Mouse (Mus musculus): ENCODE results near the gene Npdc1. TPM values are rescaled to one million over a fixed set of nuclear protein-coding genes. Genes with fewer than 3 reads are reported as not detected.
A peak's percentile ranks its signal among the peaks of the same experiment; 100 is the strongest.
"Not testable (repeated sequence)": the region's sequence is repeated elsewhere in the genome, so short reads cannot be mapped to it uniquely, and the experiment has no call there.

Gene Npdc1
- total RNA-seq, 2 experiments from 2014 or later = not detected

DNA sequence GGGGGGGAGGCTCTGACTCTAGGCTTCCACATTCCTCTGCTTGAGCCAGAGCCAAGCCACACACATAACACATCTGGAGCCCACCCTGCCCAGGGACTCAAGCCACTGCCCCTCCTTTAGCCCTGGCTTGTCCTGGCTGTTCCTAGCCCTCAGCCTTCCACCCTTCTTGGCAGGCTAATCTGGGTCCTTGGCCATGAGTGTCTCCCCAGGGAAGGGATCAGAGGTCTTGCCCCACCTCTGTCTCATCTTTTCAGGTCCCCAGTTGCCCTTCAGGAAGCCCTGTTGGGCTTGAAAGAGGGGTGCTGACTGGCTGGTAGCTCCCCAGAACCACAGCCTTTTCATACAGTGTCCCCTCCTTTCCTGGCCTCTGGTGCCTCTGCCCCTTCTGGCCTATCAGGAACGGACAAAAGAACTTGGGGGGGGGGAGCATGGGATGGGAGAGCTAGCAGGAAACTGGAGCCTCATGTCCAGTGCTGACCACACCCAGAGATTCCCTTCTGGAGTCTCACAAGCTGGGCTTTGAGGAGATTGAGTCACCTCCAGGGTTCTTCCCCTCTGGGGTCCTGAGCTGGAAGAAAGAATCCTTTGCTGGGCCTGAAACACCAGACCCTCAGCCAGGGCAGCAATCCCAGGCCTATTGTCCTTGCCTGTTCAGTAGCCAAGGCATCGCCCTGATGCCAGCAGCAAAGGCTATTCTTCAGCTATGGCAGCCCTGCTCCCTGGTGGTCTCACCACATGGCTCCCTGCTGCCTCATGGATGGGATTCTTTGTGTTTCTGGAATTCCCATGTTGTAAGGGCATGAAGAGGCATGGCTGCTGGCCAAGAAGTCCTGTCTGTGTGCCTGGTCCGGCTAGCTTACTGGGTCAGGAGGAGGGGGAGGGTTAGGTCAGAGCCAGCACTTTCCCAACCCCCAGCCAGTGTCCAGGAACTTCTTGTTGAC is 4.6 kb upstream of the Npdc1 start:
- no peak for ATAC-seq (replicated peaks; ENCODE audit: low FRiP score, poor library complexity, severe bottlenecking)

GRCm38 (mm10) chr2:25395721-25396596 is 3.2 kb upstream of the Npdc1 start, which contains the start of gene Entpd2:
Gene Entpd2 (plus strand): TSS chr2:25395874.
- no peak for ATAC-seq (replicated peaks; ENCODE audit: low FRiP score, poor library complexity, severe bottlenecking)

DNA sequence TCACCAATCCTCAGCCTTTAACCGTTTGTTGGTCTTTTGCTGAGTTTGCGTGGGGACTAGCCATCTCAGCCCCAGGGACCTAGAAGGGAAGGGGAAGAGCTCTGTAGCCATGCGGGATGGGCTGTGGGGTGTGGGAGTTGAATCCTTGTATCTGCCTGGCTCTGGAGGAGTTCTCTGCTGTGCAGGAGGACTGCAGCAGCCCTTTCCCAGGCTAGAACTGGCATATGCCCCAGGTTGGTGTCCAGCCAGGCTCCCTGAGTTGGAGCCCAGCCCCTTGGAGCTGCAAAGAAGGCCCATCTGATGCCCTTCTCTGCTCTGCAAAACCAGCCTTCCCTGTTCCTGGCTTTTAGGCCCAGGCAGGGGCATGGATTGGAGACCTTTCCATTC is 2.6 kb upstream of the Npdc1 start:
- ATAC-seq (replicated peaks; ENCODE audit: low FRiP score, poor library complexity, severe bottlenecking) = no peak

DNA sequence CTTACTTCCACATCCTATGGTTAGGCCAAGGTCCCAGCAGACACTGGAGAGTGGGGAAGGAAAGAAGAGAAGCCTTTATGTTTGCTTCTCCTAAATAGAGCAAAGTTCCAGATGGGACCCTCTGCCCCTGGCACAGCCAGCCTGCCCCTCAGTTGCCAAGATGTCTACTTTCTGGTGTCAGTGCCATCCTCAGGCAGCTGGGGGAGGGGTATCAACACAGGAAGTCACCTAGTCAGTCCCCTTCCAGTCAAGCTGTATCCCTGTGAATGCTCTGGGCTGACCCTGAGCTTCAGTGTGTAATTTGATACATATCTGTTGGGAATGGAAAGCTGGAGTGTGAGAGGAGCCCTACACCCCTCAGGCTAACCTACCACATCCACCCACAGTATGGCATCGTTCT is 2.1 kb upstream of the Npdc1 start:
- ATAC-seq (replicated peaks; ENCODE audit: low FRiP score, poor library complexity, severe bottlenecking) = no peak

DNA sequence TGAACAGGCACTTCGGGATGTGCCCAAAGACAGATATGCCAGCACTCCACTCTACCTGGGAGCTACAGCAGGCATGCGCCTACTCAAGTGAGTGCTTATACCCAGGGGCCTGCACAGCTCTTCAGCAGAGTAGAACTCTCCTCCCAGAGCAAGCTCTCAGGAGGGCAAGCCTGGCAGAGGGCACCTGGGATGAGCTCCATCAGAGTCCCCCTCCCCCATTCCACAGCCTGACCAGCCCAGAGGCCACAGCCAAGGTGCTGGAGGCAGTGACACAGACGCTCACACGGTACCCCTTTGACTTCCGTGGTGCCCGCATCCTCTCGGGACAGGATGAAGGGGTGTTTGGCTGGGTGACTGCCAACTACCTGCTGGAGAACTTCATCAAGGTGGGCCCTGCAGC is 1.1 kb upstream of the Npdc1 start:
- no peak for ATAC-seq (replicated peaks; ENCODE audit: low FRiP score, poor library complexity, severe bottlenecking)

DNA sequence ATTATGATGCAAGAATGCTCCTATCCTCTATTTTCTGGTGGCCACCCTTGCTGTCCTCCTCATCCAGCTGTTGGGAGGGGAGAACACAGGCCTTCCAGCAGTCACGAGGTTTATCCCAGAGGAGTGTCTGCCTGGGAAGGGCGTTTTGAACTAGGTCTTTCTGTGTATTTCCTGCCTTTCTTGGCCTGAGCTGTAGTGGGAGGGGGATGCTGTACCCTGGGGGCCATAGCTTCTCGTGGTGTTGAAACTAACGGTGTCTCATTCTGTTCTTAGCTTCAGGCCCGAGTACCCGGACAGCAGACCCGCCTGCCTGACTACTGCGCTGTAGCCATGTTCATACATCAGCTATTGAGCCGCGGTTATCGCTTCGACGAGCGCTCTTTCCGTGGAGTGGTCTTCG is 1.1 kb downstream of the Npdc1 start:
- no peak for ATAC-seq (replicated peaks; ENCODE audit: low FRiP score, poor library complexity, severe bottlenecking)

GRCm38 (mm10) chr2:25400764-25401163 is 1.6 kb downstream of the Npdc1 start:
- no peak for ATAC-seq (replicated peaks; ENCODE audit: low FRiP score, poor library complexity, severe bottlenecking)

DNA sequence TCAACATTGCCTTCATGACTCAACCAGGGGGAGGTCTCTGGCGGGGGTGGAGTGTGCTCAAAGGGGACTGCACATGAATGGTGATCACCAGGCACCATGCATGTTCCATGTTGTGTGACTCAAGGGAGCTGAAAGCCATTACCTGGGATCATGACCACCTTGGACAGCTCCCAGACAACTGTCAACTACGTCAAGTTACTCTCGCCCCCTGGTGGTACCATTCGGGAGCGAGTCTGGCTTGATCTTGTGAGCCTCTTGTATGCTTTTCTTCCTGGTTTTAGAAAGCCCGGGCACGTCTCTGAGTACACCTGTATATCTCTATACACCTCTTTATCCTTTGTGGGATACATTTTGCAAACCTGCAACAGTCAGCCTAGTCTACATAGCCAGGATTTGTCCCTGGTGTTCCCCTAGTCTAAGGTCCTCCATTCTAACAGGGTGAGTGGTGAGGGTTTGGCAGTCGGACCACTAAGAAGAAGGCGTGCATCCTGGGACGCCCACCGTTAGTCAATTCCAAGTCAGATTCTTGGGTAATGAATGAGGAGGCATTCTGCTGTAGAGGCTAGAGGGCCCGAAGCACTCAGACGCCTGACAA is 3.3 kb downstream of the Npdc1 start:
- ATAC-seq (replicated peaks; ENCODE audit: low FRiP score, poor library complexity, severe bottlenecking) = peak; percentile 32; the same call in 1 of the 2 replicates

DNA sequence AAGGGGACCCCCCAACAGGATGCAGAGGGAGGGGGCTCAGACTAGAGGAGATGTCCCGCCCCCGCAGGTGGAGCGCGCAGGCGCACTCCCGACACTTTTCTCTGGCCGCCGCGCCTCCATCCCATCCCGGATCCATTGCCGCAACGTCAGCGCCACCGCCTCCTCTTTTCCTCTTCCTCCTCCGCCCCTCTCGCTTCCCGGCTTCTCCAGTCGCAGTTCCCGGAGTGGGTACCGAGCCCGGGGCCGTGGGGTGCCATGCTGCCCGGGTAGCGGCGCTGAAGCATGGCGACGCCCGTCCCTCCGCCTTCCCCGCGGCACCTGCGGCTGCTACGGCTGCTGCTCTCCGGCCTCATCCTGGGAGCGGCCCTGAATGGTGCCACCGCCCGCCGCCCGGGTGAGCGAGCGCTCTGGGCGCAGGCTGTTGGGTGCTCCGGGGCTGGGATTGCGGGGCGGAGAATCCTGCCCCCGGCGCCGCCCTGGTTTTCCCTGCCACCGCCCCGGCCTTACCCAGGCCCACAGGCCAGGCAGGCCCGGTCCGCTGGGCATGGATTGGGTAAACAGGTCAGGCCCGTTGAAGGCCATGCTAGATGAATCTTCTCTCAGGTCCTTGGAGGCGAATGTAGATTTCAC is 3.9 kb downstream of the Npdc1 start:
- no peak for ATAC-seq (replicated peaks; ENCODE audit: low FRiP score, poor library complexity, severe bottlenecking)

- no peak for ATAC-seq (replicated peaks; ENCODE audit: low FRiP score, poor library complexity, severe bottlenecking)
Observed at GRCm38 (mm10) chr2:25403994-25404393, 4.8 kb downstream of the Npdc1 start.

DNA sequence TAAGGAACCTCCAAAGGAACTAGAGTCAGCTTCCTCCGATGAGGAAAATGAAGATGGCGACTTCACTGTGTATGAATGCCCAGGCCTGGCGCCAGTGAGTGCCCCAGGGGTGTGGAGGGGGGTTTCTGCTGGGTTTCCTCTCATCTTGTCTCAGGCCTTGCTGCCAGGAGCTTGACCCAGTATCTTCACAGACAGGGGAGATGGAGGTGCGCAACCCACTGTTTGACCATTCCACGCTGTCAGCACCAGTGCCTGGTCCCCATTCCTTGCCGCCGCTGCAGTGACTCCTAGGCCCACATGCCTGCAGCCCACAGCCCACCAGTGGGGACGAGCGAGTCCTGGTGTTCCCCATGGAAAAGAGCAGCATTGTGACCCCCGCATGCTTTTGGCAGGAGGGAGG is 9.8 kb downstream of the Npdc1 start:
- ATAC-seq (replicated peaks; ENCODE audit: low FRiP score, poor library complexity, severe bottlenecking) = no peak

GRCm38 (mm10) chr2:25413436-25413835 is 14.3 kb downstream of the Npdc1 start:
- ATAC-seq (replicated peaks; ENCODE audit: low FRiP score, poor library complexity, severe bottlenecking) = not testable (repeated sequence)

- no peak for ATAC-seq (replicated peaks; ENCODE audit: low FRiP score, poor library complexity, severe bottlenecking)
Observed at GRCm38 (mm10) chr2:25417426-25417825, 18.3 kb downstream of the Npdc1 start.

DNA sequence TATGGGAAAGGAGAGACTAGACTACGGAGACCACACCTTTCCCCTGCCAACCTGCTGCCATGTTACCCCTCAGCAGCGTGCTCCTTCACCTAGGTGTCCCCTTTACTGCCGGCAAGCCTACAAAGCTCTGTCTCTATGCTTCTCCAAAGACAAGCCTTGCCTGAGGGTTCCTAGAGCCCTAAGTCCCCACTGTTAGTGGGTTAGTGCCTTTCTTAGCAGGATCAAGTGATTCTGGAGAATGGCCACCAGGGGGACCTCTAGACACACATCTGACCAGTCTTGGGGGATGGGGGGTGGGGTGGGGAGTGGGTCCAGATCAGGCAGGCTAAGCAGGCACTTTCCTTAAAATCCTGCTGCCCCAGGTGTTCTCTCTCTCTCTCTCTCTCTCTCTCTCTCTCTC is 22.7 kb downstream of the Npdc1 start:
- ATAC-seq (replicated peaks; ENCODE audit: low FRiP score, poor library complexity, severe bottlenecking) = no peak

DNA sequence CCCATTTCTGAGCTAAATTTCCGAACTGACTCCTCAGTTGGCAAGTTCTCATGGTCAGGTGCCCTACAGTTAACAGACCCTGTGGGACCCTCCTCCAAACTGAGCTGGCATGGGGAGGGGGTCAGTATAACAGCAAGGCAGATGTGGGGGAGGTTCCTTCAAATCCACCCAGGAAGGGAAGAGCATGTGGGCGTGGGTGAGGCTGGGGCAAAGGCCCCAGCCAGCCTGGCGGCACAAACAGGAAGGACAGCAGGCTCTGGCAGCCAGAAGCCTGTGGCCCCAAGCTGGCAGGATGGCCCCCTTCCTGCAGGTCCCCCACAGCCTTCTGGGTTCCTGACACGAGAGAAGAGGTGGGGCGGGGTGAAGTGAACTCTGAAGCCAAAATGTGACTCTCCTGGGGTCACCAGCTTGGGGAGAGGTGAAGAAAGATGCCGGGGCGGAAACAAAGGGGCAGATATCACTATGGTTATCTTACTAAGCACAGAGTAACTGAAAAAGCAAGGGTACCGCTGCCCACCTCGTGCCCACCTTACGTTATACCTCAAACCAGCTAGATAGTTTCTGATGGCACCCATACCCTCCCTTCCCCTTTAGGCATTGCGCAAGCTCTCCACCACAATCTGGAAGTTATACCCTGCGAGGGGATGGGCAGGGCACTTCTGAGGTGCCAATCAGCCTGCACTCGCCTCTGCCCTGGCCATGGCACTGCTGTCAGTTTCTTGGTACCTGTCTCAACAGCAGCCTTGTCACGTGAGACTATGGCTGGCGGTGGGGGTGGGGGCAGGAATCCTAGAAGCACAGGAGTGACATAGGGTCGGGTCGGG is 23.6 kb downstream of the Npdc1 start, which contains the start of gene Fut7:
Gene Fut7 (plus strand): TSS at position 681 of the 824 bp plus-strand sequence.
- ATAC-seq (replicated peaks; ENCODE audit: low FRiP score, poor library complexity, severe bottlenecking) = no peak

DNA sequence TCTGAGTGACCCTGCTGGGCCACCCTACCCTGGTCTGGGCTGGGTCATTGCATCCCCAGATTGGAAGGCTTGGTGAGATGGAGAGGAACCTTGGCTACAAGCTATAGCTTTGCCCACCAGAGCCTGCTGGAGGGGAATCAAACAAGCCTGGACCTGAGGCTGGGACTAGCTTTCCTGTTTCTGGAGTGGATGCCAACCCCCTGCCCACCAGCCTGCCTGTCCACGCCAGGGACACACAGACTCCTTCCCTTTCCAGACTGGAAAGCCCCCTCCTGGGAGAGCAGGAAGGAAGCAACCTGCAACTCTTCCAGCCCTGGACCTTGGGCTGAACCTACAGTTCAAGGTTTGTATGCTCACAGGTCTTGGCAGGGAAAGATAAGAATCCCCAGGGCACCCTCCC is 24.5 kb downstream of the Npdc1 start:
- ATAC-seq (replicated peaks; ENCODE audit: low FRiP score, poor library complexity, severe bottlenecking) = no peak

- no peak for ATAC-seq (replicated peaks; ENCODE audit: low FRiP score, poor library complexity, severe bottlenecking)
Observed at GRCm38 (mm10) chr2:25425481-25425880, 26.3 kb downstream of the Npdc1 start.

DNA sequence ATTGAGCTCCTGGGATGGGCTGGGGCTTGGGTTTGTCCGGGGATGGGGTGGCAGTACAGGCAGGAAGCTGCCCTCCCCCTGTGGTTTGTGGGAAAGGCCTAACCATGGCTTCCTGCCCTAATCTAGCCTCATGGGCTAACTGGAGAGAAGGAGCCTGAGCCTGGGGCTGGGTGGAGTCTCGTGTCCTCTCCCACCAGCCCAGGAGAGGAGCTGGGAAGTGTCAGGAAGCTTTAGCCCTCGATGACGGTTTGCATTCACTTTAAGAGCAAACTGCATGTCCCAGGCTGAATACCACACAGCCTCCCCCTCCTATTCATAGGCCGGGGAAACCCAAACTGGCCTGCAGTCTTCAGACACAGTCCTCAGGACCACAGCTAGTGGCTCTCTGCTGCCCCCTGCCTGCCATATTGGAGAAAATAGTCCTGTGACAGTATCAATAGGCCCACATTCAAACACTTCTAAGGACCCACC is 27.6 kb downstream of the Npdc1 start:
- ATAC-seq (replicated peaks; ENCODE audit: low FRiP score, poor library complexity, severe bottlenecking) = peak; percentile 50

DNA sequence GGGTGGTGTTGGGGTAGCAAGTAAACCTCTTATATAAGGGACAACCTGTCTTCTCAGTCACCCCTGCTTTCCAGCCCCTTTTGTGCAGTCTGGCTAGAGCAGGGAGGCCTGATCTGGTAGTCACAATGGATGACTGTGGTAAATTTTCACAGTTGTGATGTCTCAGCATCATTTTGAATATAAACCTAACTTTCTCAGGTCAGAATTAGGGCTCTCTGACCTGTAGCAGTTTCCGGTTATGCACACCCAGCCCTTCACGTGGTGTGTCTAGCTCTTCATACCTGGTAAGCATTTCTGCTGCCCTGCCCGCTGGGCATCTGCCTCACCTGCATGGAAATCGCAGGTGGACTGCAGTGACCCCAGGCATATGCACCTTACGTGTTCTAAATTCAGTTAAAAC is 28.1 kb downstream of the Npdc1 start:
- no peak for ATAC-seq (replicated peaks; ENCODE audit: low FRiP score, poor library complexity, severe bottlenecking)

Measured in erythroblast, adult 5-6 weeks (primary cell).